Mouse (Mus musculus) R1 (cell line): ENCODE measurements around the gene Arhgef15.
"Not testable (repeated sequence)": the region's sequence is repeated elsewhere in the genome, so short reads cannot be mapped to it uniquely, and the experiment has no call there.

Experiments used
- DNase-seq: peaks from one replicate; pipeline ENCODE4 v3.0.0-alpha.2; 2018; ENCODE audit warnings: low read depth, low spot score

The Arhgef15 gene

GRCm38 (mm10) chr11:68957308-68957707 is at the start of gene Arhgef15:
Gene Arhgef15, minus strand, starts transcription at chr11:68957480.
- peak; percentile 46 for DNase-seq

DNA sequence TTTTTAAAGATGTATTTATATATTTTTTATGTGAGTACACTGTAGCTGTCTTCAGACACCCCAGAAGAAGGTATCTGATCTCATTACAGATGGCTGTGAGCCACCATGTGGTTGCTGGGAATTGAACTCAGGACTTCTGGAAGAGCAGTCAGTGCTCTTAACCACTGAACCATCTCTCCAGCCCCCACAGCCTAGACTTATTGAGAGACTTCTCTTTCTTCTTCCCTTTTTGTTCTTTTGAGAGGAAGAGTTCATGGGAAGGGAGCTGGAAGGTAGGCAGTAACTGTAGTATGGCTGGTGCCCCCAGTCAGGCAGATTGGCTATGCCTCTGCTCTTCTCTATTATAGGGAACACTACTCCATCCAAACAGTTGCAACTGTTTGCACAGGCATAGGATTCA is 49.3 kb upstream of the Arhgef15 start:
- DNase-seq = not testable (repeated sequence)

- DNase-seq = no peak
Observed at GRCm38 (mm10) chr11:69005193-69005592, 47.9 kb upstream of the Arhgef15 start.

GRCm38 (mm10) chr11:69003592-69003991 is 46.3 kb upstream of the Arhgef15 start:
- no peak for DNase-seq

DNA sequence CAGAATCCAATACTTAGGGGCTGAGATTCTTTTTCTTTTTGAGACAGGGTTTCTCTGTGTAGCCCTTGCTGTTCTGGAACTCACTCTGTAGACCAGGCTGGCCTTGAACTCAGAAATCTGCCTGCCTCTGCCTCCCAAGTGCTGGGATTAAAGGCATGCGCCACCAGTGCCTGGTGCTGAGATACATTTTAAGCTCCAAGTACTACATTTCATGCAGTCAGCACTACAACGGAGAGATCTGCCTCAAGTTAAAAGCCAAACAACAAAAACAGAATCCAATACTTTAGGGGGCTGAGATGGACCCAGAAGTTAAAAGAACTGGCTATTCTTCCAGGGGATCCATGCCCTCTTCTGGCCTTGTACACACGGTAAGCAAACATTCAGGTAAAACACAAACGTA is 45.5 kb upstream of the Arhgef15 start:
- DNase-seq = not testable (repeated sequence)

DNA sequence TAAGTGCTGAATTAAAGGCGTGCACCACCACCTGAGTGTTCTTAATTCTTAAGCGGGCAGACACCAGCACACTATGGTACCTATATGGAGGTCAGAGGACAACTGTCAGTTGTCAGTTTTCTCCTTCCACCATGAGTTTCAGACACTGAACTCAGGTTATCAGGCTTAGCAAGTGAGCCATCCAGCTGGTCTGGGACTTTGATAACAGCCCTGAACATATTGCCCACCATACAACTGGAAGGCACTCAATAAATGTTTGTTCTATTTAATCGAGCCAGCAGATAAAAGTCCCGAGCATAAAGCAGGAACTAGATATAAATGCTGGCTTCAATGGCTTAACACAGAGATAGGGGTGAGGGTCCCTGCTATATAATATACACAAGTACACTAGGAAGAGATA is 39.8 kb upstream of the Arhgef15 start:
- DNase-seq = no peak

GRCm38 (mm10) chr11:68994377-68994776 is 37.1 kb upstream of the Arhgef15 start:
- peak; percentile 59 for DNase-seq

- DNase-seq = no peak
Observed at GRCm38 (mm10) chr11:68993122-68993521, 35.8 kb upstream of the Arhgef15 start.

- DNase-seq = no peak
Observed at GRCm38 (mm10) chr11:68988341-68988740, 31.1 kb upstream of the Arhgef15 start.

DNA sequence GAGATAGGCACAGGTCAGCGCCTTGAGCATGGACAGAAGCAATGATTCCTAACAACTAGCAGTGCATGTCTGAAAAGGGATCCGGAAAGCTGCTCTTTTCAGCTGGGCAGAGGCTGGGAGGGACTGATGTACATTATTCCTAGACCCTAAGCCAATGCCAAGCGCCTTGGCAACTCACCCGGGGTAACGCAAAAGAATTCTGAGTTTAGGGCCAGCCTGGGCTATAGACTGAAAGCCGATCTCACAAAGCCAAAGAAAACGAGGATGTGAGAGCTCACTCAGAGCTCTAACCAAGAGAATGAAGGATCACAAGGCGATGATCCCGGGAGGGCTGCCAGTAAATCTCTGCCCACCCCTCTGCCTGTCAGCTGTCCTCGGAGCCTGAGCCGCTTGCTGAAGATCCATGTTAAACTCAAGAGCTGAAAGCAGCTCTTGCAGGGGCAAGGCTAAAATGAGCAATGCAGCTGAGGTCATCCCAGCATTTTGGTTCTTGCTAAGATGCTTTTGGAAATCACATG is 30.1 kb upstream of the Arhgef15 start:
- DNase-seq = no peak

DNA sequence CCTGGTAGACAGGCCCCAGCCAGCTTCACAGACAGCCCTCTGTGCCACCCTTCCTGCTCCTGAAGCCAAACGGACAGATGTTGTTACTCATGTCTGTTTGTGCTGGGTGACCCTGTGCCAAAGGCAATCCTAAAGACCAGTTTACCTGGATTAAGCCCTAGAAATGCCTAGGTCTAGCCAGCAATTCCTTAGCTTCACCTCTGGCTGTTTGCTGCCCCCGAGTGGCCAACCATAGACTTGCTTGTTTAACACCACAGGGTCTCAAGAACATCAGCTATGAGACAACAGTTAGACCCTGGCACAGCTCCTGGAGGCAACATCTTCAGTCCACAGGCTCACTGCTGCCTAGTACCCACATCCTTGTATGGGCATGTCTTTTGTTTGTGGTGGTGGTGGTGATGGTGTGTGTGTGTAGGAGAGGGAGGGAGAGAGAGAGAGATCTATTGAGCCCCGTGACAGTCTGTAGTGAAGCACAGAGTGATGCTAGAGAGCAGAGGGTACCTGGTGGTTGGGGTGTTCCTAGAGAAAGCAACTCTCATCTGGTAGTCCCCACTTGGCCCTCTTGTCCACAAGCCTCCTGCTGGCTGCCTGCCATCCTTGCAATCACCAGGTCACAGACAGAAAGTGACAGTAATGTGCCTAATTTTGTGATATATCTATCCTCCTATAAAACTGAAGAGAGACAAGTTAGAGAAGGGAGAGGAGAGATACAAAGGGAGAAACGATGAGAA is 25.5 kb upstream of the Arhgef15 start:
- DNase-seq = peak; percentile 89

GRCm38 (mm10) chr11:68980919-68981318 is 23.6 kb upstream of the Arhgef15 start:
- no peak for DNase-seq

GRCm38 (mm10) chr11:68979320-68979733 is 22.0 kb upstream of the Arhgef15 start:
- DNase-seq = no peak

- DNase-seq = no peak
Observed at GRCm38 (mm10) chr11:68975601-68976000, 18.3 kb upstream of the Arhgef15 start.

DNA sequence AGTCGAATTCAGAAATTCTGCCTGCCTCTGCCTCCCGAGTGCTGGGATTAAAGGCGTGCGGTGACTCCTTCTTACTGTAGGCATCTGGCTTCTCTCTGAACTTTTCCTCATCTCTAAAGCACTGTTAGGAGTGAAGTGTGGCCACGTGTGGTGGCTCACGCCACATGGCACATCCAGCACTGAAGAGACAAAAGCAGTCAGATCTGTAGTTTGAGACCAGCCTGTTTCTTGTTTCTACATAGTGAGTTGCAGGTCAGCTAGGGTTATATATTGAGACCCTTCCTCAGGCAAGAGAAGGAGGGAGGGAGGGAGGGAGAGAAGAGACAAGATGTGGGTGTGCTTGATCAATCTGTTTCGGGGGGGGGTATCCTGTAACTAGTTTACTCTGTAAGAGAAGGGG is 17.8 kb upstream of the Arhgef15 start, which contains the start of gene Rangrf:
Gene Rangrf (minus strand): TSS at position 101 of the 400 bp plus-strand sequence.
- no peak for DNase-seq

- no peak for DNase-seq
Observed at GRCm38 (mm10) chr11:68974059-68974450, 16.8 kb upstream of the Arhgef15 start.

GRCm38 (mm10) chr11:68973250-68974058 is 16.2 kb upstream of the Arhgef15 start:
- peak; percentile 95 for DNase-seq

DNA sequence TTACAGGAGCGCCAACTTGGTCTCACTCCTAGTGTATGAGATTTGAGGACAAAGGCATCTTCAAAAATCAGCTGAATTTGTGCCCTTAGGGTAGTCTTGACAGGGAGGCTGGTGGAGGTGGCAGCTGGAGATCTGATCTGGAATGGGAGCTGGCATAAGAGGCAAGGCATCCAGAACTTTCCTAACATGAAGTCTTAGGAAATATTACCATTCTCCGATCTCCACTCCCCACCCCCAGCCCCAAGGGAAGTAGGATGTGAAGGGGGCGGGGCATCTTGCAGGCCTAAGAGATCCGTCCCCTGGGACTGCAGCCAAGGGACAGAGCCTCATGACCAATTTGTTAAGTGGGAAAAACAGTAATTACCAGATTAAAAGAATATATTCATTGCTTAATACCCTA is 13.0 kb upstream of the Arhgef15 start:
- DNase-seq = no peak

- DNase-seq = no peak
Observed at GRCm38 (mm10) chr11:68968752-68969151, 11.5 kb upstream of the Arhgef15 start.

DNA sequence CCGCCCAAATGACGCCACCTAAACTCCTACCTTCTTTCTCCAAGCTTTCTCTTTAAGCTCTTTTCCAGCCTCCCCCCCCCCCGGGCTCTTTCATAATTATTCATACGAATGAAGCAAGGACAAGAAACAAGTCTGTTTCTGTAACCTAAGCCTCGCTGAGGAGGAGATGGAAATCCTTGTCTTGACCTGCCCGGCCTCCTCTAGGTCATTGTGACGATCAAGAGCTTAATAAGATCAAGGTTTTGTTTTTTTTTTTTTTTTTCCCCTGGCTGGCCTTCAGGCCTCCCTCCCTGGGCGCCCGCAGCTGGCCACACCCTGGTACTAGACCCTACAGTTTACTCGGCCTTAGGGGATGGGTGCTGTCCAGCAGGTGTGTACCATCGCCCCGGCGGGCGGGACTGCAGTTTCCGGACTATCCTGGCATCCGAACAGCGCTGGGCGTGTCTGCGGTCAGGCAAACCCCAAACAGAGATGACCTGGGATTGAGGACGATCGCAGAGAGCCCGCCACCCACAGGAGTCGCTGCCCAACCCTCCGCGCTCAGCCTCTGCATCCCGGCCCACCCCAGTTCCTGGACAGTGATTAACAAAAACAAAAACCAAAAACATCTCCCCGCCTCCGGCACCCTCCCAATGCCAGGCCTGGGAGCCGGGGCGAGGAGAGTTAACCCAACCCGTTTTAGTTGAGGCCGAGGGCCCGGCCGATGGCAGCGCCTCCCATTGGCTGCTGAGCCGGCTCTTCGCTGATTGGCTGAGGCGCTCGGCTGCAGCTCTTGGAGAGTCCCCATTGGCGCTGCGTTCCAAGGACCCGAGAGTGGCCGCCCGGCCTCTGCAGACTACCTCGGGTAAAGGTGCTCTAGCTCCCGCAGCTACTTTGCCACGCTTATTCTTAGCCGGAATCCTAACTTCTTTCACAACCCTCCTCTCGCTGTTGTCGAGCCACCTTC is 10.3 kb upstream of the Arhgef15 start, which contains the start of gene Slc25a35:
Gene Slc25a35 (plus strand): TSS at position 795 of the 946 bp plus-strand sequence.
- peak; percentile 92 for DNase-seq

- no peak for DNase-seq
Observed at GRCm38 (mm10) chr11:68966554-68966953, 9.3 kb upstream of the Arhgef15 start.
